Mouse (Mus musculus) forebrain, embryonic 12.5 days (tissue): ENCODE measurements at regions not wholly inside any gene's neighbourhood (a gene's known extent, or its start where the extent isn't known, plus 50 kb on each side); places are given as distances from the start of the nearest gene placed in this dataset.

Experiments used
- ATAC-seq: fragments of 200-750 bp; cut with Nextera tagmentation; 2 replicates; pipeline ENCODE4 v1.8.0; 2017; ENCODE audit warnings: moderate TSS enrichment; ENCODE audit not compliant: low FRiP score
- H3K27ac ChIP-seq: fragments of 300-500 bp; sonication (generic); 2 replicates; pipeline ENCODE4 v1.5.1; 2016; ENCODE audit warnings: mild to moderate bottlenecking
- H3K27me3 ChIP-seq: fragments of 300-500 bp; sonication (generic); 2 replicates; pipeline ENCODE4 v1.6.1; 2016; ENCODE audit warnings: mild to moderate bottlenecking
- H3K36me3 ChIP-seq: fragments of 300-500 bp; sonication (generic); replicated peaks from 2 replicates; pipeline ENCODE4 v1.6.1; 2016; ENCODE audit warnings: mild to moderate bottlenecking
- H3K4me1 ChIP-seq: fragments of 300-500 bp; sonication (generic); 2 replicates; pipeline ENCODE4 v1.6.1; 2016
- H3K4me2 ChIP-seq: fragments of 300-500 bp; sonication (generic); 2 replicates; pipeline ENCODE4 v1.6.1; 2016; ENCODE audit warnings: mild to moderate bottlenecking, moderate library complexity
- H3K4me3 ChIP-seq: fragments of 300-500 bp; sonication (generic); replicated peaks from 2 replicates; pipeline ENCODE4 v1.5.1; 2016; ENCODE audit warnings: mild to moderate bottlenecking
- H3K9ac ChIP-seq: fragments of 300-500 bp; sonication (generic); 2 replicates; pipeline ENCODE4 v1.6.1; 2016; ENCODE audit warnings: mild to moderate bottlenecking
- H3K9me3 ChIP-seq: fragments of 300-500 bp; sonication (generic); 2 replicates; pipeline ENCODE4 v1.6.1; 2016
- WGBS: fragments of 180-500 bp; shearing (Covaris S2); methylation state at CpG from one replicate; pipeline ENCODE4 v1.1.7; 2016; 5-methylcytosine and 5-hydroxymethylcytosine counted together

DNA sequence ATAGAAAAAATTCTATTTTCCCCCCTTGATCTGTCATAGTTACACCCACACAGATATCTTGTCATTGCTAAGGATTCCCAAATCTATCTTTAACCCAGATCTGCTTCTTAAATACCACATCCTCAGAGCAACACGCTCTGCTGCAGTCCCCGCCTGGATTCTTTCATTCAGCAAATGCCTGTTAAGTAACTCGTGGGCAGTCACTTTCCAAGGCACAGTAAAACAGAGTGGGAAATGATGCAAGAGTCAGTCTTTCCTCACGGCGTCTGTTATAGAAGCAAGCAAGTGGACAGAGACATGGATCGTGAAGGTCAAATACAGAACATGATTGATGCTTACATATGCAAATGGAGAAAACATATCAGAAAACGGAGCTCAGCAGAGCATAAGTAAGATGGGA is 508.5 kb upstream of the Gm26657 start:
- 91% methylated on average over 7 of the region's 7 CpGs for WGBS
- Histone ChIP-seq H3K9ac (no peak overlapping the region), H3K27me3 (no peaks in the 10 kb centered on the region), H3K27ac (no peak overlapping the region), H3K36me3 (no peaks in the 10 kb centered on the region), H3K9me3 (no peaks in the 10 kb centered on the region), H3K4me2 (no peak overlapping the region), H3K4me1 (no peaks in the 10 kb centered on the region), H3K4me3 (no peak overlapping the region)
- no peak for ATAC-seq

DNA sequence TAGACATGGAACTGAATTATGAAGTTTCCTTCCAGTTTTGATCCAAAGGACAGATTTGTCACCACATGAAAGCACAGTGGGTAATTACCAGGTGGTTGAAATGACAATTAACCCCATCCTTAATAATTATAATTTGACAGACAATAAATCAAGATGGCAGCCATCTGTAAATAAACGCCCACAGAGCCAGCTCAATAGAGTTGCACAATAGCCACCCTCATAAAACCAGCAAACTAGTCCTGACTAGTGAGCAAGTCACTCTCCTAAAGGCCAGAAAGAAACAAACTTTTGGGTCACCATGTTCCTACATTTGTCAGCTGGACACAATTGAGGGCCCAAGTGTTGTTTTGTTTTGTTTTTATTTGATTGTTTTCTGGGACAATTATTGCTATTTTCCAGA is 509.4 kb upstream of the Gm26657 start:
- ATAC-seq, result no peak
- H3K9me3 ChIP-seq, result no peaks in the 10 kb centered on the region
- H3K4me2 ChIP-seq, result no peak overlapping the region
- no peak overlapping the region for H3K4me3 ChIP-seq
- no peak overlapping the region for H3K27ac ChIP-seq
- H3K27me3 ChIP-seq, result no peaks in the 10 kb centered on the region
- no peak overlapping the region for H3K9ac ChIP-seq
- no peaks in the 10 kb centered on the region for H3K4me1 ChIP-seq
- 95% methylated on average over 1 of the region's 1 CpGs for WGBS
- no peaks in the 10 kb centered on the region for H3K36me3 ChIP-seq

DNA sequence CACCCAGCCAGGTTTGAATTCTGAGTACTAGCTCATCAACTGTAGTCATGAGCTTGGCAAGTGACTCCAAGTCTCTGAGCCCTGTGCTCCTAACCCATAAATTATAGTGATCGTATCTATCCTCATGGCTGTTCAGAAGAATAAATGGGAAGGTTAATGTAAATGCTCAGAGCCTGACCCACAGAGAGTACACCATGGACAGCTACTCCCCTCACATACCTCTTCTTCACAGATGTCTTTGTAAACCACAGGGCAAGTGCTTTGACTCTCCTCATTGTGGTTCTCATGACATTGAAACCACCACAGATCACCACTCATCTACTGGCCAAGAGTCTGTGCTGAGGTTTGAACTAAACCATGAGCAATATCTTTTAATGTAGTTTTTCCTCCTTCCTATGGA is 513.4 kb upstream of the Gm26657 start:
- 86% methylated on average over 1 of the region's 1 CpGs for WGBS
- H3K27ac ChIP-seq, result no peak overlapping the region
- H3K27me3 ChIP-seq, result no peaks in the 10 kb centered on the region
- H3K9me3 ChIP-seq, result no peaks in the 10 kb centered on the region
- H3K9ac ChIP-seq, result no peak overlapping the region
- peaks cover 9% of the 10 kb centered on the region for H3K4me1 ChIP-seq
- H3K4me2 ChIP-seq, result no peak overlapping the region
- H3K4me3 ChIP-seq, result no peak overlapping the region
- no peak for ATAC-seq
- no peaks in the 10 kb centered on the region for H3K36me3 ChIP-seq

DNA sequence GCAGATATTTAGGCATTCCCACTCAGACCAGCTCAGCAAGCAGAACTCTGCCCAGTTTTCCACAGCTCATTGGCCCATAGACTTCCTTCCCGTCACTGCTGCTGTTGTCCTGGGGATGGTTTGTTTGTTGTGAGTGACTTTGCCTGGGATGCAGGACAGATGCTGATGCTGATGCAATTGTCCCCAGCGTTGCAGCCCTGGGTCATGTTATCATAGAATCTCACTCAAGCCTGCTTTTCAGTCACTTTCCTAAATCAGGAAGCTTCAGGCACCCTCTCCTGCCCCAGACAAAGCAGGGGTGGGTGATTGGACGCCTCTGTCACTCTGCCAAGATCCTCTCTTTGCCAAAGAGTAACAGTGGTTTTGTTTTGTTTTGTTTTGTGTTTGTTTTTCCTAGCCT is 515.3 kb upstream of the Gm26657 start:
- H3K27ac ChIP-seq, result no peak overlapping the region
- no peaks in the 10 kb centered on the region for H3K27me3 ChIP-seq
- H3K4me2 ChIP-seq, result no peak overlapping the region
- no peak overlapping the region for H3K9ac ChIP-seq
- 49% methylated on average over 3 of the region's 3 CpGs for WGBS
- H3K9me3 ChIP-seq, result no peaks in the 10 kb centered on the region
- no peak overlapping the region for H3K4me3 ChIP-seq
- ATAC-seq, result no peak
- H3K4me1 ChIP-seq, result peaks cover 18% of the 10 kb centered on the region
- no peaks in the 10 kb centered on the region for H3K36me3 ChIP-seq

- Histone ChIP-seq H3K36me3 (no peaks in the 10 kb centered on the region), H3K9me3 (no peaks in the 10 kb centered on the region), H3K27ac (no peak overlapping the region), H3K9ac (no peak overlapping the region), H3K4me3 (no peak overlapping the region), H3K27me3 (no peaks in the 10 kb centered on the region), H3K4me1 (peaks cover 18% of the 10 kb centered on the region), H3K4me2 (no peak overlapping the region)
- WGBS, result 54% methylated on average over 8 of the region's 8 CpGs
- ATAC-seq, result no peak
Observed at GRCm38 (mm10) chr4:56222023-56222776, 517.7 kb upstream of the Gm26657 start.

- no peak for ATAC-seq
- Histone ChIP-seq H3K4me1 (peaks cover 18% of the 10 kb centered on the region), H3K27me3 (no peaks in the 10 kb centered on the region), H3K9me3 (no peaks in the 10 kb centered on the region), H3K27ac (no peak overlapping the region), H3K36me3 (no peaks in the 10 kb centered on the region), H3K4me2 (no peak overlapping the region), H3K4me3 (no peak overlapping the region), H3K9ac (no peak overlapping the region)
- WGBS, result 78% methylated on average over 8 of the region's 8 CpGs
Observed at GRCm38 (mm10) chr4:56220531-56220930, 519.3 kb upstream of the Gm26657 start.

GRCm38 (mm10) chr4:56209499-56209898 is 530.4 kb upstream of the Gm26657 start:
- ATAC-seq, result no peak
- Histone ChIP-seq H3K4me3 (no peak overlapping the region), H3K36me3 (no peaks in the 10 kb centered on the region), H3K9me3 (no peaks in the 10 kb centered on the region), H3K4me1 (no peaks in the 10 kb centered on the region), H3K27me3 (no peaks in the 10 kb centered on the region), H3K4me2 (no peak overlapping the region), H3K9ac (no peak overlapping the region), H3K27ac (no peak overlapping the region)
- 98% methylated on average over 2 of the region's 2 CpGs for WGBS

- H3K27me3 ChIP-seq, result no peaks in the 10 kb centered on the region
- H3K9ac ChIP-seq, result no peak overlapping the region
- no peak for ATAC-seq
- H3K4me1 ChIP-seq, result no peaks in the 10 kb centered on the region
- no peak overlapping the region for H3K4me2 ChIP-seq
- WGBS, result 84% methylated on average over 5 of the region's 5 CpGs
- H3K27ac ChIP-seq, result no peak overlapping the region
- H3K4me3 ChIP-seq, result no peak overlapping the region
- no peaks in the 10 kb centered on the region for H3K36me3 ChIP-seq
- H3K9me3 ChIP-seq, result no peaks in the 10 kb centered on the region
Observed at GRCm38 (mm10) chr4:56207726-56208125, 532.1 kb upstream of the Gm26657 start.

GRCm38 (mm10) chr4:56205069-56205468 is 534.8 kb upstream of the Gm26657 start:
- no peak overlapping the region for H3K4me2 ChIP-seq
- H3K27ac ChIP-seq, result no peak overlapping the region
- H3K4me1 ChIP-seq, result no peaks in the 10 kb centered on the region
- no peak overlapping the region for H3K9ac ChIP-seq
- no peak overlapping the region for H3K4me3 ChIP-seq
- H3K36me3 ChIP-seq, result no peaks in the 10 kb centered on the region
- no peaks in the 10 kb centered on the region for H3K27me3 ChIP-seq
- WGBS, result 77% methylated on average over 1 of the region's 1 CpGs
- H3K9me3 ChIP-seq, result no peaks in the 10 kb centered on the region
- no peak for ATAC-seq

- H3K4me1 ChIP-seq, result no peaks in the 10 kb centered on the region
- ATAC-seq, result no peak
- 56% methylated on average over 2 of the region's 2 CpGs for WGBS
- H3K9me3 ChIP-seq, result no peaks in the 10 kb centered on the region
- no peaks in the 10 kb centered on the region for H3K27me3 ChIP-seq
- H3K4me2 ChIP-seq, result no peak overlapping the region
- H3K9ac ChIP-seq, result no peak overlapping the region
- no peak overlapping the region for H3K27ac ChIP-seq
- no peak overlapping the region for H3K4me3 ChIP-seq
- no peaks in the 10 kb centered on the region for H3K36me3 ChIP-seq
Observed at GRCm38 (mm10) chr4:56193365-56193764, 546.5 kb upstream of the Gm26657 start.

DNA sequence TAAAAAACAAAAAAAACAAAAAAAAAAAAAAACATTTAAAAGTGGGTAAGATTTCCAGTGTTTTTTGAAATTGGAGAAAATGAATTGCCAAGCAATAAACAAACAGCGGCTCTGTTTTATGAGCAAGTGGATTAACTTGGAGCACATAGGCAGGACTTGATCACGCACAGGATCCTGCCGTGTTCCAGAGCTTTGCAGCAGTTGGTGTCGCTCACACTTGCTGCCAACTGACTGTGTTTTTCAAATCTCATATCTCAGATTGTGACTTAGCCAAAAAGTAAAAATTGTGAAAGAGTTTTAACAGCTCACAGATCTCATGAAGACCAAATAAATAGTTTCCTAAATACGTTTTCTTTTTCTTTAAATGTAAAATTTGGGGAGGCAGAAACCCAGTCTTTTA is 547.4 kb upstream of the Gm26657 start:
- Histone ChIP-seq H3K4me2 (no peak overlapping the region), H3K9me3 (no peaks in the 10 kb centered on the region), H3K27ac (no peak overlapping the region), H3K27me3 (no peaks in the 10 kb centered on the region), H3K36me3 (no peaks in the 10 kb centered on the region), H3K9ac (no peak overlapping the region), H3K4me3 (no peak overlapping the region), H3K4me1 (no peaks in the 10 kb centered on the region)
- 93% methylated on average over 5 of the region's 5 CpGs for WGBS
- ATAC-seq, result no peak

DNA sequence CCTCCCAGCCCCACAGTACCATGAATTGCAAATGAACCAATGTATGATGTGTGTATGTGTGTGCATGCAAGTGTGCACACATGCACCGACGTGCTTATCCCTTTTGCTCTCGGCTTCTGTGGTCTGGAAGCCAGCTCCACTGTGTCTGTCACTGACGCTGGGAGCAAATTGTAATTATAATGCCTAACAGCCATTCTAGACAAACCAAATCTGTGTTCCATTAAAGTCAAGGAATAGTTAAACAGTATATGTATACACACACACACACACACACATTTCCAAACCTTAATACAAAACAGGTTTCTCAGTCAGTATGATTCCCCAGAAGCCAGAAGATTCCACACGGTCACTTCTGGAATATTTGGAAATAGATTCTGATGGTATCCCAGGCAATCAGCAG is 560.3 kb upstream of the Gm26657 start:
- Histone ChIP-seq H3K4me2 (no peak overlapping the region), H3K27me3 (no peaks in the 10 kb centered on the region), H3K27ac (no peak overlapping the region), H3K9me3 (no peaks in the 10 kb centered on the region), H3K9ac (no peak overlapping the region), H3K4me3 (no peak overlapping the region), H3K4me1 (peaks cover 10% of the 10 kb centered on the region; the same call in 1 of the 2 replicates), H3K36me3 (no peaks in the 10 kb centered on the region)
- ATAC-seq, result no peak
- 81% methylated on average over 5 of the region's 5 CpGs for WGBS

GRCm38 (mm10) chr4:56178844-56179481 is 560.9 kb upstream of the Gm26657 start:
- peak; percentile 85; the same call in 1 of the 2 replicates for ATAC-seq
- Histone ChIP-seq H3K4me1 (peaks cover 10% of the 10 kb centered on the region; the same call in 1 of the 2 replicates), H3K27ac (peak overlapping the region; percentile 36; the same call in 1 of the 2 replicates)

More at GRCm38 (mm10) chr4:56178844-56179481, 560.9 kb upstream of the Gm26657 start:
- H3K36me3 ChIP-seq, result no peaks in the 10 kb centered on the region
- no peak overlapping the region for H3K4me3 ChIP-seq
- H3K9ac ChIP-seq, result no peak overlapping the region
- 41% methylated on average over 9 of the region's 9 CpGs for WGBS
- H3K9me3 ChIP-seq, result no peaks in the 10 kb centered on the region
- H3K4me2 ChIP-seq, result no peak overlapping the region
- H3K27me3 ChIP-seq, result no peaks in the 10 kb centered on the region
